In the genomic region with DNA sequence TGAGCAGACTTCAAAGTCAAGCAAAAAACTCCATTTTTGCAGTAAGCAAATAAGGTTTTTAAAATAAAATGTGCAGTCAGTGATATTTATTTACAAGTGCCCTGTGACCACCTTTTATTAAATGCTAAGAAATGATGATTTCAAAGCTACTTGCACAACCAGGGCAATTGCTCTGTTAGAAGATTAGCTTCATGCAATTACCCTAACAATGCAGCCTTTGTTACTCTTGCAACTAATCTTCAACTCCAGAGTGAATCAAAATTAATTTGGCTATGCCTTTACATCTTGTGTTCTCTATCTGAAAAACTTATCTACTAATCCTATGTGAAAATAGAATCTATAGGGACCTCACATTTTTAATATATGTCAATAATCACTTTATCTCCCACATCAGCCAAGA, we compare ENCODE assay signal across 26 mouse cellular contexts.
DNase-seq lines count a peak whose midpoint lies in the region; ATAC-seq and TF ChIP-seq lines count a peak whose summit lies in the region.
"Had no signal": no experiment of that assay in that cellular context is flagged by ENCODE, and none has a peak within 500 bp of the region (broad histone marks: within the 10 kb centered on the region; RNA-seq: fewer than 3 reads in every experiment).

No protein-coding gene starts in this region.

- no peak overlapping the region for H3K4me3 ChIP-seq in forebrain, embryonic 14.5 days (ENCODE audit: low read depth, low read length)
- H3K4me3 ChIP-seq in forebrain, embryonic 10.5 days: no peak overlapping the region
- no peak overlapping the region for H3K4me3 ChIP-seq in midbrain, embryonic 14.5 days (replicated peaks; ENCODE audit: low read depth, low read length)
- H3K4me3 ChIP-seq in midbrain, embryonic 15.5 days: no peak overlapping the region
- H3K4me3 ChIP-seq: embryonic facial prominence, embryonic 13.5 days; embryonic facial prominence, embryonic 15.5 days; erythroblast, embryonic 14.5 days; forebrain, embryonic 13.5 days had no signal

- H3K27ac ChIP-seq in forebrain, embryonic 14.5 days (ENCODE audit: low read depth, low read length): no peak overlapping the region
- no peak overlapping the region for H3K27ac ChIP-seq in forebrain, embryonic 10.5 days
- H3K27ac ChIP-seq in midbrain, embryonic 14.5 days (replicated peaks; ENCODE audit: low read depth, low read length): no peak overlapping the region
- no peak overlapping the region for H3K27ac ChIP-seq in midbrain, embryonic 15.5 days
- H3K27ac ChIP-seq: embryonic facial prominence, embryonic 13.5 days; embryonic facial prominence, embryonic 15.5 days; forebrain, embryonic 13.5 days had no signal

- no peaks in the 10 kb centered on the region; the same call in 1 of the 2 replicates for H3K4me1 ChIP-seq in forebrain, embryonic 14.5 days (ENCODE audit: control insufficient read depth, insufficient read depth, low read length)
- H3K4me1 ChIP-seq in forebrain, embryonic 10.5 days: peaks cover 38% of the 10 kb centered on the region
- 0 out of 2 replicates have a peak, but pooled peaks cover 2% of the 10 kb centered on the region for H3K4me1 ChIP-seq in midbrain, embryonic 14.5 days (ENCODE audit: control insufficient read depth, insufficient read depth, low read length)
- H3K4me1 ChIP-seq in midbrain, embryonic 15.5 days: no peaks in the 10 kb centered on the region
- H3K4me1 ChIP-seq: embryonic facial prominence, embryonic 13.5 days; embryonic facial prominence, embryonic 15.5 days; forebrain, embryonic 13.5 days had no signal

- TF ChIP-seq CTCF in brain, embryonic 14.5 days (IDR thresholded peaks at IDR 0.05; ENCODE audit: borderline replicate concordance, extremely low read depth, insufficient read depth, insufficient read length): no peak

- no peaks in the 10 kb centered on the region for H3K36me3 ChIP-seq in forebrain, embryonic 14.5 days (ENCODE audit: control insufficient read depth, insufficient read depth, low read length)
- H3K36me3 ChIP-seq in forebrain, embryonic 10.5 days (replicated peaks): no peaks in the 10 kb centered on the region
- no peaks in the 10 kb centered on the region for H3K36me3 ChIP-seq in midbrain, embryonic 14.5 days (ENCODE audit: control insufficient read depth, insufficient read depth, low read length)
- no peaks in the 10 kb centered on the region for H3K36me3 ChIP-seq in midbrain, embryonic 15.5 days (replicated peaks)
- H3K36me3 ChIP-seq: embryonic facial prominence, embryonic 13.5 days; embryonic facial prominence, embryonic 15.5 days; G1E had no signal

- no peak for TF ChIP-seq POLR2A in brain, embryonic 14.5 days (IDR thresholded peaks at IDR 0.05; ENCODE audit: borderline replicate concordance, extremely low read depth, insufficient read depth, insufficient read length, poor library complexity, severe bottlenecking)

- DNase-seq in forebrain, embryonic 14.5 days (ENCODE audit: low spot score): peak; percentile 10
- no peak for DNase-seq in forebrain, embryonic 10.5 days (ENCODE audit: extremely low spot score, low spot score)
- DNase-seq in midbrain, embryonic 14.5 days: peak; percentile 19
- peak; percentile 35 for DNase-seq in brain, embryonic 14.5 days (ENCODE audit: low read depth)
- DNase-seq: adrenal gland, adult 8-10 months; adrenal gland, postnatal 14 days; adrenal gland, postnatal 36 days; B cell, adult 2 months; cerebellum, adult 11 months; cerebellum, adult 18-20 months; cerebellum, adult 8-10 months; cerebellum, adult 9-11 months; cerebellum, postnatal 14 days; cerebellum, postnatal 36 days; embryo, embryonic 11 days had no signal

- no peaks in the 10 kb centered on the region for H3K27me3 ChIP-seq in forebrain, embryonic 14.5 days (replicated peaks; ENCODE audit: control insufficient read depth, insufficient read depth, low read length)
- no peaks in the 10 kb centered on the region for H3K27me3 ChIP-seq in forebrain, embryonic 10.5 days (ENCODE audit: poor library complexity, severe bottlenecking)
- no peaks in the 10 kb centered on the region for H3K27me3 ChIP-seq in midbrain, embryonic 14.5 days (ENCODE audit: control insufficient read depth, insufficient read depth, low read length)
- H3K27me3 ChIP-seq in midbrain, embryonic 15.5 days (replicated peaks): no peaks in the 10 kb centered on the region
- H3K27me3 ChIP-seq: CH12.LX; embryonic facial prominence, embryonic 13.5 days; embryonic facial prominence, embryonic 15.5 days; forebrain, embryonic 13.5 days had no signal

- H3K9me3 ChIP-seq in forebrain, embryonic 14.5 days (replicated peaks; ENCODE audit: control insufficient read depth, low read length): no peaks in the 10 kb centered on the region
- H3K9me3 ChIP-seq in forebrain, embryonic 10.5 days: no peaks in the 10 kb centered on the region
- H3K9me3 ChIP-seq in midbrain, embryonic 14.5 days (ENCODE audit: control insufficient read depth, low read length): no peaks in the 10 kb centered on the region
- H3K9me3 ChIP-seq in midbrain, embryonic 15.5 days: no peaks in the 10 kb centered on the region
- H3K9me3 ChIP-seq: embryonic facial prominence, embryonic 13.5 days; embryonic facial prominence, embryonic 15.5 days; forebrain, embryonic 13.5 days; G1E had no signal

- H3K4me2 ChIP-seq in forebrain, embryonic 14.5 days (ENCODE audit: low read length): no peak overlapping the region
- no peak overlapping the region for H3K4me2 ChIP-seq in midbrain, embryonic 14.5 days (ENCODE audit: low read length)
- H3K4me2 ChIP-seq in midbrain, embryonic 15.5 days: no peak overlapping the region
- H3K4me2 ChIP-seq: embryonic facial prominence, embryonic 13.5 days; embryonic facial prominence, embryonic 15.5 days; forebrain, embryonic 13.5 days had no signal

- no peak for ATAC-seq in forebrain, embryonic 14.5 days
- no peak for ATAC-seq in midbrain, embryonic 14.5 days (ENCODE audit: low FRiP score, low TSS enrichment)
- no peak for ATAC-seq in midbrain, embryonic 15.5 days (replicated peaks)
- ATAC-seq: activated CD4-positive, CD25-positive, alpha-beta regulatory T cell, adult 4 months; CD4-positive, CD25-positive, alpha-beta regulatory T cell, adult 4 months; forebrain, embryonic 13.5 days; forebrain, embryonic 16.5 days; Patski had no signal

- H3K9ac ChIP-seq in forebrain, embryonic 14.5 days (ENCODE audit: low read length): no peak overlapping the region
- H3K9ac ChIP-seq in midbrain, embryonic 14.5 days (replicated peaks; ENCODE audit: low read length): no peak overlapping the region
- no peak overlapping the region for H3K9ac ChIP-seq in midbrain, embryonic 15.5 days
- H3K9ac ChIP-seq: embryonic facial prominence, embryonic 13.5 days; embryonic facial prominence, embryonic 15.5 days; forebrain, embryonic 13.5 days had no signal
